Mouse (Mus musculus): ENCODE measurements around the gene Sorl1. TPM values are rescaled to one million over a fixed set of nuclear protein-coding genes. Genes with fewer than 3 reads are reported as not detected.
"Not testable (repeated sequence)": the region's sequence is repeated elsewhere in the genome, so short reads cannot be mapped to it uniquely, and the experiment has no call there.

The Sorl1 gene
- polyA plus RNA-seq, 2 experiments, result 1.1 to 1.4 TPM

DNA sequence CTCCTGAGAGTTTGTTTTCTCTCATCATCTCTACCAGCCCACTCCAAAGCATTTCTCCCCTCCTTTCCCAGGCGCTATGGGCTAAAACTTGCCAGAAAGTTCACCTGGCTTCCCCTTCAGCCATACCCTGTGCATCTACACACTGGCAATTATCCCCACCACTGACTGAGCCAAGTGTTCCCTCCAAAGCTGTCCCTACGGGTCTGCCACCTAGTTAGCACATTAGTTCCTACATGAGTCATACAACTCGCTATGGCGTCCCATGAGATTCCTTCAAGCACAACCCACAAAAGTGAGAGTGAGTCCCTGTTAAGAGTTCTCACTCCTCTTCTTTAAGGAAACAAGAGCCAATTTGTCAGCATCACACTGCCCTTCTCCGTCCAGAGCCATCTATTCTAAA lies 54.6 kb downstream of the Sorl1 start:
- Histone ChIP-seq H3K4me2 (ENCODE audit: low read depth) (no peak overlapping the region), H3K36me3 (replicated peaks; ENCODE audit: control insufficient read depth, insufficient read depth, low read depth) (no peaks in the 10 kb centered on the region), H3K4me3 (ENCODE audit: insufficient read depth in 1 of 2, low read depth in 2 of 2, low read length in 2 of 2) (no peak overlapping the region), H3K27me3 (ENCODE audit: control insufficient read depth, insufficient read depth, low read length) (no peaks in the 10 kb centered on the region), H3K9ac (replicated peaks) (no peak overlapping the region), H3K27ac (no peak overlapping the region), H3K4me1 (replicated peaks; ENCODE audit: control insufficient read depth in 2 of 2, insufficient read depth in 2 of 2, low read length in 1 of 2) (no peaks in the 10 kb centered on the region), H3K9me3 (ENCODE audit: control insufficient read depth, low read length) (no peaks in the 10 kb centered on the region)
- no peak for DNase-seq (ENCODE audit: low read depth in 3 of 3, low spot score in 3 of 3)
- ATAC-seq (ENCODE audit: insufficient read depth), result no peak
- WGBS (ENCODE audit: insufficient replicate concordance), result 67% methylated on average over 5 of the region's 5 CpGs
- TF ChIP-seq EP300 (IDR thresholded peaks at IDR 0.05; ENCODE audit: low read depth), result no peak
- no peak for TF ChIP-seq CTCF (IDR thresholded peaks at IDR 0.05; ENCODE audit: low read depth)

DNA sequence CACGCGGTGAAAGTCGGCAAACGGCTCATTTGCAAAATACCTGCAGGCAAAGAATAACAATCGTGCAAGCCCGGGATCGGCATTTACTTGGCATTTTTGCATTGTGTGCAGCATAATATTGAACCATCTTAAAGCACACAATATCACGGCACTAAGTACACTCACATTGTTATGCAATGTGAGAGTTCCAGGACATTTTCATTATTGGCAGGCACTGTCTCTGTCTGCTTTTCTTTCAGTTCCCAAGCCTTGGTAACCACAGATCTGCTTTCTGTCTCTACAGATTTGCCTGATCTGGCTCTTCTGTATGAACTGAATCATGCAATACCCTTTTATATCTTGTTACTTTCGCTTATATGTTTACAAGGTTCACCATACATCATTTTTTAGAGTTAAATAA lies 56.1 kb downstream of the Sorl1 start:
- ATAC-seq (ENCODE audit: insufficient read depth) (no peak), DNase-seq (ENCODE audit: low read depth in 3 of 3, low spot score in 3 of 3) (no peak)
- WGBS (ENCODE audit: insufficient replicate concordance), result 71% methylated on average over 9 of the region's 9 CpGs
- TF ChIP-seq CTCF (IDR thresholded peaks at IDR 0.05; ENCODE audit: low read depth) (no peak), EP300 (IDR thresholded peaks at IDR 0.05; ENCODE audit: low read depth) (no peak)
- no peaks in the 10 kb centered on the region for H3K4me1 ChIP-seq (replicated peaks; ENCODE audit: control insufficient read depth in 2 of 2, insufficient read depth in 2 of 2, low read length in 1 of 2)
- H3K4me3 ChIP-seq (ENCODE audit: insufficient read depth in 1 of 2, low read depth in 2 of 2, low read length in 2 of 2), result no peak overlapping the region
- H3K27ac ChIP-seq, result no peak overlapping the region
- no peaks in the 10 kb centered on the region for H3K27me3 ChIP-seq (ENCODE audit: control insufficient read depth, insufficient read depth, low read length)
- H3K9ac ChIP-seq (replicated peaks), result no peak overlapping the region
- H3K9me3 ChIP-seq (ENCODE audit: control insufficient read depth, low read length), result no peaks in the 10 kb centered on the region
- H3K4me2 ChIP-seq (ENCODE audit: low read depth), result no peak overlapping the region
- no peaks in the 10 kb centered on the region for H3K36me3 ChIP-seq (replicated peaks; ENCODE audit: control insufficient read depth, insufficient read depth, low read depth)

DNA sequence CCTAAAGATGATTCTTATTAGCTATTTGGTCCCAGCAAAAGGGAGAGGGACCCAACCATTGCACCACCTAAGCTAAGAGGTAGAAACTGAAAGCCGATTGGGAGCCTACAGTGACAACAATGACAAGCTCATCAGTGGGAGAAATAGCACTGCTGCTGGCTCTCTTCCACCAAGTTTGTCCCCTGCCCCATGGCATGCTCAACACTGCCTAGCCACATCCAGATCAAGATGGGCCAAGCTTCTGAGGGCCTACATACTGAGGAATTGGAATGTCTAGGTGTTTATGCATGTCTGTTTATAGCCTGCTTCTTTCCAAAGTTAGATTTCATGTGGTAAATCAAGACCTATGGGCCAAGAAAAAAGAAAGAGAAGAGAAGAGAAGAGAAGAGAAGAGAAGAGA lies 58.3 kb downstream of the Sorl1 start:
- no peak for ATAC-seq (ENCODE audit: insufficient read depth)
- H3K4me1 ChIP-seq (replicated peaks; ENCODE audit: control insufficient read depth in 2 of 2, insufficient read depth in 2 of 2, low read length in 1 of 2), result no peaks in the 10 kb centered on the region

DNA sequence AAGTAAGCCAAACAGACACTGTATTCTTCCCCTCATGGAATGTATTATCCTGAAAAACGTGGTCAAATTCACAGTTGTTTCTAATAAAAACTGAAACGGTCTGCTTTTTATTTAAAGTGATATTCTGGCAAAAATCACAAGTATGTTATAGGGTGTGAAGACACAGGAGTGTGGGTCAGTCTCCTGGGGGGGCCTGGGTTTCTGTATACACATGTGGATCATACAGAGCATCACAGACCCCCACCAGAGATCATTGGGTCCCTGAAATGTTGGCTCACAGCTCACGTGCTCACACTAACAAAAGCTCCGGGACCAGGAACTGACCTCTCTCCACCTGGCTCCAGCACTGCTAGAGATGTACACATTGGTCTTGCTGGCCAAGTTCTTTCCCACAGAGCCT lies 60.7 kb downstream of the Sorl1 start:
- Histone ChIP-seq H3K27me3 (ENCODE audit: control insufficient read depth, insufficient read depth, low read length) (no peaks in the 10 kb centered on the region), H3K4me3 (ENCODE audit: insufficient read depth in 1 of 2, low read depth in 2 of 2, low read length in 2 of 2) (no peak overlapping the region), H3K9ac (replicated peaks) (no peak overlapping the region), H3K9me3 (ENCODE audit: control insufficient read depth, low read length) (no peaks in the 10 kb centered on the region), H3K27ac (no peak overlapping the region), H3K4me2 (ENCODE audit: low read depth) (no peak overlapping the region), H3K36me3 (replicated peaks; ENCODE audit: control insufficient read depth, insufficient read depth, low read depth) (no peaks in the 10 kb centered on the region), H3K4me1 (replicated peaks; ENCODE audit: control insufficient read depth in 2 of 2, insufficient read depth in 2 of 2, low read length in 1 of 2) (no peaks in the 10 kb centered on the region)
- ATAC-seq (ENCODE audit: insufficient read depth), result no peak
- WGBS (ENCODE audit: insufficient replicate concordance), result 46% methylated on average over 4 of the region's 4 CpGs
- no peak for TF ChIP-seq EP300 (IDR thresholded peaks at IDR 0.05; ENCODE audit: low read depth)
- TF ChIP-seq CTCF (IDR thresholded peaks at IDR 0.05; ENCODE audit: low read depth), result no peak
- no peak for DNase-seq (ENCODE audit: low read depth in 3 of 3, low spot score in 3 of 3)

More for the DNA sequence above, 58.3 kb downstream of the Sorl1 start:
- no peaks in the 10 kb centered on the region for H3K36me3 ChIP-seq (replicated peaks; ENCODE audit: control insufficient read depth, insufficient read depth, low read depth)
- no peak overlapping the region for H3K27ac ChIP-seq
- H3K27me3 ChIP-seq (ENCODE audit: control insufficient read depth, insufficient read depth, low read length), result no peaks in the 10 kb centered on the region
- 46% methylated on average over 1 of the region's 1 CpGs for WGBS (ENCODE audit: insufficient replicate concordance)
- H3K9me3 ChIP-seq (ENCODE audit: control insufficient read depth, low read length), result no peaks in the 10 kb centered on the region
- DNase-seq (ENCODE audit: low read depth in 3 of 3, low spot score in 3 of 3), result no peak
- TF ChIP-seq EP300 (IDR thresholded peaks at IDR 0.05; ENCODE audit: low read depth) (no peak), CTCF (IDR thresholded peaks at IDR 0.05; ENCODE audit: low read depth) (no peak)
- no peak overlapping the region for H3K4me2 ChIP-seq (ENCODE audit: low read depth)
- H3K9ac ChIP-seq (replicated peaks), result no peak overlapping the region
- no peak overlapping the region for H3K4me3 ChIP-seq (ENCODE audit: insufficient read depth in 1 of 2, low read depth in 2 of 2, low read length in 2 of 2)

DNA sequence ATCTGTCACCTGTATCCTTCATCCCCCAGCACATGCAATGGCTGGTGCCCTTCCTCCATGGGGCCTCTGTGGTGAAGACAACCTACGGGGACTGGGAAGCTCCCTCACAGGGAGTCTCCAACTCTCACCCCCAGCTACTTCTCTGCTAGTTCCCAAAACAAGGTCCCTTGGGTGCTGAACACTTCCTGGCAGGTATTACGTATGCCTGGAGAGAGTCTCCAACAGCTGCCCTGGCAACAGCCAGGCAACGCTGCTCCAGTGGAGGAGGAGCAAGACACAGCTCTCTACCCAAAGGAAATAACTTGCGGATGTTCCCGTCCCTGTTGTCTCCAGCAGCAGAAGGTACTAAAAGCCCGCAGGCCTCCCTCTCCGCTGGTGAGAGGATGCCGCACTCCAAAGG lies 61.8 kb downstream of the Sorl1 start:
- Histone ChIP-seq H3K4me3 (ENCODE audit: insufficient read depth in 1 of 2, low read depth in 2 of 2, low read length in 2 of 2) (no peak overlapping the region), H3K36me3 (replicated peaks; ENCODE audit: control insufficient read depth, insufficient read depth, low read depth) (no peaks in the 10 kb centered on the region), H3K27me3 (ENCODE audit: control insufficient read depth, insufficient read depth, low read length) (no peaks in the 10 kb centered on the region), H3K4me2 (ENCODE audit: low read depth) (no peak overlapping the region), H3K9me3 (ENCODE audit: control insufficient read depth, low read length) (no peaks in the 10 kb centered on the region), H3K27ac (no peak overlapping the region), H3K9ac (replicated peaks) (no peak overlapping the region), H3K4me1 (replicated peaks; ENCODE audit: control insufficient read depth in 2 of 2, insufficient read depth in 2 of 2, low read length in 1 of 2) (no peaks in the 10 kb centered on the region)
- DNase-seq (ENCODE audit: low read depth in 3 of 3, low spot score in 3 of 3) (no peak), ATAC-seq (ENCODE audit: insufficient read depth) (no peak)
- no peak for TF ChIP-seq CTCF (IDR thresholded peaks at IDR 0.05; ENCODE audit: low read depth)
- no peak for TF ChIP-seq EP300 (IDR thresholded peaks at IDR 0.05; ENCODE audit: low read depth)
- 64% methylated on average over 8 of the region's 8 CpGs for WGBS (ENCODE audit: insufficient replicate concordance)

DNA sequence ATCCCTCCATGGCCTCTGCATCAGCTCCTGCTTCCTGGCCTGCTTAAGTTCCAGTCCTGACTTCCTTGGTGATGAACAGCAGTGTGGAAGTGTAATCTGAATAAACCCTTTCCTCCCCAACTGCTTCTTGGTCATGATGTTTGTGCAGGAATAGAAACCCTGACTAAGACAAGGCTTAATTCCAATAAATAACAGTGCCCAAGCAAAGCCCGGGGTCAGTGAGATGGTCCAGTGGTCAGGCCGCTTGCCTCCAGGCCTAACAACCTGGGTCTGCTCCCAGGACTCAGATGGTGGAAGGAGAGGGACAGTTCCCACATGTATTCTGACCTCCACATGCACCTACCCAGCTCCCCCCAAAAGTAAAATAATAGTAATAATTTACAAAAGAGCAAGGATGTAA lies 65.1 kb downstream of the Sorl1 start:
- not testable (repeated sequence) for H3K4me3 ChIP-seq (ENCODE audit: insufficient read depth in 1 of 2, low read depth in 2 of 2, low read length in 2 of 2); DNase-seq (ENCODE audit: low read depth in 3 of 3, low spot score in 3 of 3); H3K36me3 ChIP-seq (replicated peaks; ENCODE audit: control insufficient read depth, insufficient read depth, low read depth); H3K27me3 ChIP-seq (ENCODE audit: control insufficient read depth, insufficient read depth, low read length); H3K9ac ChIP-seq (replicated peaks); H3K27ac ChIP-seq; H3K4me1 ChIP-seq (replicated peaks; ENCODE audit: control insufficient read depth in 2 of 2, insufficient read depth in 2 of 2, low read length in 1 of 2); H3K9me3 ChIP-seq (ENCODE audit: control insufficient read depth, low read length); ATAC-seq (ENCODE audit: insufficient read depth); H3K4me2 ChIP-seq (ENCODE audit: low read depth)
- WGBS (ENCODE audit: insufficient replicate concordance), result 78% methylated on average over 2 of the region's 2 CpGs
